Mouse (Mus musculus) midbrain, embryonic 10.5 days (tissue): ENCODE data around the gene Lypd6b. TPM values are rescaled to one million over a fixed set of nuclear protein-coding genes. Genes with fewer than 3 reads are reported as not detected.

Experiments
- DNase-seq: peaks from one replicate; pipeline ENCODE4 v3.0.0-alpha.2; 2017; ENCODE audit warnings: low spot score
- H3K27ac ChIP-seq: fragments of 300-500 bp; sonication (generic); replicated peaks from 2 replicates; pipeline ENCODE4 v1.5.1; 2016; ENCODE audit warnings: mild to moderate bottlenecking
- H3K27me3 ChIP-seq: fragments of 300-500 bp; sonication (generic); 2 replicates; pipeline ENCODE4 v1.6.1; 2016; ENCODE audit warnings: low read depth, mild to moderate bottlenecking; ENCODE audit not compliant: poor library complexity, severe bottlenecking
- H3K36me3 ChIP-seq: fragments of 300-500 bp; sonication (generic); 2 replicates; pipeline ENCODE4 v1.6.1; 2016; ENCODE audit warnings: mild to moderate bottlenecking, moderate library complexity
- H3K4me1 ChIP-seq: fragments of 300-500 bp; sonication (generic); 2 replicates; pipeline ENCODE4 v1.6.1; 2016
- H3K4me3 ChIP-seq: fragments of 300-500 bp; sonication (generic); 2 replicates; pipeline ENCODE4 v1.5.1; 2016; ENCODE audit warnings: mild to moderate bottlenecking, moderate library complexity
- H3K9me3 ChIP-seq: fragments of 300-500 bp; sonication (generic); replicated peaks from 2 replicates; pipeline ENCODE4 v1.6.1; 2016; ENCODE audit warnings: mild to moderate bottlenecking
- WGBS: fragments of 180-500 bp; shearing (Covaris S2); methylation state at CpG from one replicate; pipeline ENCODE4 v1.1.7; 2016; 5-methylcytosine and 5-hydroxymethylcytosine counted together
- polyA plus RNA-seq: library from polyadenylated mRNA; unstranded; fragments of >200 nt; fragmentation: Nextera tagmentation; extraction: Ambion mirVana; gene quantifications from 2 replicates; pipeline ENCODE4 v1.2.1, GENCODE M21; 2016

Gene Lypd6b
- polyA plus RNA-seq, 1 experiment from 2014 or later = 0.93 TPM

DNA sequence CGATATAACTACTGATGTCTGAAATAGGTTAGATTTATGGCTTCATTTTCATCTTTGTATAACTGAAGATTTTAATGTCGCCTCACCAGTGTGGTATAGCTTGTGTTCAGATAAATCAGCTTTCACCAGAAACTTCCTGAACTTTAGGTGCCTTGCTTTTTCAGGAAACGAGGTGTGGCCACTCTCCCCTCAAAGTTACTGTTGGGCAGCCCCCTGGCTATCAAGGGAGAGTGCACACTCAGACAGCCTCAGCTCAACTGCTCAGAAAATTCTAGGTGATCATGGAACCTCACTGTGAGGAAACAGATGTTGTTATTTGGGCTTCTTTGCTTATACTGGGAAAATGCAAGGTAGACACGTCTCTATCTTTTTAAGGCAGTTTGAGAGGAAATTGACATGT, 25.7 kb downstream of the Lypd6b start:
- Histone ChIP-seq H3K4me1 (peaks cover 4% of the 10 kb centered on the region; the same call in 1 of the 2 replicates), H3K36me3 (no peaks in the 10 kb centered on the region), H3K27ac (no peak overlapping the region), H3K9me3 (no peaks in the 10 kb centered on the region), H3K27me3 (no peaks in the 10 kb centered on the region; the same call in 1 of the 2 replicates), H3K4me3 (no peak overlapping the region)
- DNase-seq = no peak
- 78% methylated on average over 4 of the region's 4 CpGs for WGBS

DNA sequence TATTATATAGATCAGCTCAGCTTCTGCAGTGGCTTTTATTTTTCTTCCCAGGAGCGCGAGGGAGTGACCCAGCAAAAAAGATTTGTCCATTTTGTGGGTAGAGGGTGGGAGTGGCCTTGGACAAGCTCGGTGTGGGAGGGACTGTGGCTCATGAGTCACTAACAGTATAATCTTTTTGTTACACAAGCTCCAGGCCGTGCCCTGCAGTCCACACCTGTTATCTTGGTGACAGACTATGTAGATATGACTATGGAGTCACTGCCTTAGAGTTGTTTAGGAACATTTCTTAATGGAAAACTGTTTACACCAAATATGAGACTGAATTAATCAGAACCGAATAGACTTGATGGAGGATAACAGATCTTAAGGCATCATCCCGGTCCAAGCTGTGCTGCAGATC, 26.5 kb downstream of the Lypd6b start:
- Histone ChIP-seq H3K36me3 (no peaks in the 10 kb centered on the region), H3K27me3 (no peaks in the 10 kb centered on the region; the same call in 1 of the 2 replicates), H3K27ac (no peak overlapping the region), H3K4me1 (peaks cover 4% of the 10 kb centered on the region; the same call in 1 of the 2 replicates), H3K9me3 (no peaks in the 10 kb centered on the region), H3K4me3 (no peak overlapping the region)
- 85% methylated on average over 6 of the region's 6 CpGs for WGBS
- no peak for DNase-seq

DNA sequence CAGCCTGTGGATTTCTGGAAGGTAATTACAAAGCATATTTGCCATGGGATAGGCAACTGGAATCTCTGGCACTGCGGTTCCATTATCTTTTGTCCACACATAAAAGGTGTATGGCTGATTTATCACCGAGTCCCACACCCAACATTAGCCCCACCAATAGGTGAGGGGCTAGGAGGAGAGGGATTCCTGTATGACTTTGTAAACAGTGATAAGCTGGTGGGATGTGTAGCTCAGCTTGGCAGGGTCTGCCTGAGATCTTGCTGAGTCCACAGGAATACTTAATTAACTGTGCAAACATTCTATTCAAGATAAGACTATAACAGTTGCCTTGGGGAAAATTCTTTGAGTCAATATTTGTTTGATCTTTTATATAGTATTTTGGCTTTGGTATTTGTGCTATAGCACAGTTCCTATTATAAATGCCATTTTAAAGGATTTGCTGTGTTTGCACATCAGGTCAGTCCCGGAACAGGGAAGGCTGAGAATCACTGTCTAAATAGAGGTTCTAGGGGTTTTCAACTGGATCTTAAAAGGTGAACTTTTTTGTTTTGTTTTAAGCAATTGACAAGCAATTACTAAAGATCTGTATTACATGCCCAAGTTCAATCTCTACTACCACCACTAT, 28.3 kb downstream of the Lypd6b start:
- H3K36me3 ChIP-seq = no peaks in the 10 kb centered on the region
- H3K27ac ChIP-seq = no peak overlapping the region
- 75% methylated on average over 3 of the region's 3 CpGs for WGBS
- no peaks in the 10 kb centered on the region for H3K9me3 ChIP-seq
- H3K27me3 ChIP-seq = no peaks in the 10 kb centered on the region; the same call in 1 of the 2 replicates
- H3K4me3 ChIP-seq = no peak overlapping the region
- no peak for DNase-seq
- peaks cover 4% of the 10 kb centered on the region; the same call in 1 of the 2 replicates for H3K4me1 ChIP-seq

DNA sequence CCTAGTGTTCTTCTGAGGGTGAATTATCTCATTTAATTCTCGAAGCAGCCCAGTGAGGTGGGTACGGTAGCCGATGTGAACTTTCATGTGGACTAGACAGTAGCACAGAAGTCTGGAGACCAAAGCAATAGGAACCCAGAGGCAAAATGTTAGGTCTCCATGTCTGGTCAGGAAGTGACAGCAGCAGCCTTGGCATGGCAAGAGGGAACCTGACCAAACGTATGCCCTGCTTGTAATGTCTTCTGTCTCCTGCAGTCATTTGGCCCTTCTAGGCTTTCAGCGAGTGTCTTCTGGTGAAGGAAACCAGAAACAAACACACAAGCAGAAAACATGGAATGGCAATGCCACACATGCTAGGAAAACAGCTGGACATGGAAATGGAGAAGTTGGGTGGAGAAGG, 29.1 kb downstream of the Lypd6b start:
- no peak for DNase-seq
- H3K4me1 ChIP-seq = peaks cover 2% of the 10 kb centered on the region; the same call in 1 of the 2 replicates
- no peak overlapping the region for H3K27ac ChIP-seq
- no peaks in the 10 kb centered on the region; the same call in 1 of the 2 replicates for H3K27me3 ChIP-seq
- no peaks in the 10 kb centered on the region for H3K9me3 ChIP-seq
- WGBS = 88% methylated on average over 5 of the region's 5 CpGs
- H3K4me3 ChIP-seq = no peak overlapping the region
- no peaks in the 10 kb centered on the region for H3K36me3 ChIP-seq

DNA sequence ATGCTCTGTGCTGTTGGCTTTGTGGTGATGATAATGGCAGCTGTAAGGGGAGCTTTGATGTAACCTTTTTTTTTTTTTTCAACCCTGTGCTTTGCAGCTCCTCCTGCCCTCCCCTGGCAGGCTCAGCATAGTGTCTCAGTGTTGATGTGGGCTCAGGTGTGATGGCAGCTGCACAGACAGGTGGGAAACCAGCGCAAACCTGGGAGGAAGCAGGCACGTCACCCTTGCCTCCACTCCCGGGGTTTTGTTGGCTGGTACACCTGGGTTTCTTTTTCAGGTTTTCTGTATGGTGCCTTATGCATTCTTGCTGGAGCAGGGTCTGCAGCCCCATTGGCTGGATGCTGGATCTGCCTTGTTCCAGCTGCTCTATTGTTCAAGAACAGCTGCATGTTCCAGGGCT, 29.7 kb downstream of the Lypd6b start:
- Histone ChIP-seq H3K4me1 (no peaks in the 10 kb centered on the region), H3K27ac (no peak overlapping the region), H3K4me3 (no peak overlapping the region), H3K36me3 (no peaks in the 10 kb centered on the region), H3K9me3 (no peaks in the 10 kb centered on the region), H3K27me3 (no peaks in the 10 kb centered on the region; the same call in 1 of the 2 replicates)
- no peak for DNase-seq
- 89% methylated on average over 3 of the region's 3 CpGs for WGBS

DNA sequence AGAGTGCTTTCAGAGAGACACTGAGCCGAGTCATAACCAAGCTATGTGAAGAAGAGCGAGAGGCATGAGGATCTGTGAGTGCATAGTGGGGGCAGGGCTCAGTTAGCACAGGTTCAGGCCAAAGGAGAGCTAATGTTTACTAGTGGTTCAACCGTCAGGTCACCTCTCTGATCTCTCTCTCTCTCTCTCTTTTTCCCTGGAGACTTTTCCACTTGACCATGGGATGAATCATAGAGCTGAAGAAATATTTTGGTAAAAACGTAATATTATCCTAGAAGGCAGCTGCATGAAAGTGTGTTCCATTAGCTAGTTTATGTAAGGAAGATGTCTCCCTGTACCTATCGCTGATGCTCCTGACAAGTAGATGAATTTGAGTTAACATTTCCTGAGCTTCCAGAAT, 30.6 kb downstream of the Lypd6b start:
- H3K27me3 ChIP-seq = no peaks in the 10 kb centered on the region
- no peaks in the 10 kb centered on the region for H3K36me3 ChIP-seq
- H3K4me3 ChIP-seq = no peak overlapping the region
- no peak for DNase-seq
- H3K27ac ChIP-seq = no peak overlapping the region
- no peaks in the 10 kb centered on the region for H3K9me3 ChIP-seq
- H3K4me1 ChIP-seq = no peaks in the 10 kb centered on the region
- WGBS = 88% methylated on average over 5 of the region's 5 CpGs

DNA sequence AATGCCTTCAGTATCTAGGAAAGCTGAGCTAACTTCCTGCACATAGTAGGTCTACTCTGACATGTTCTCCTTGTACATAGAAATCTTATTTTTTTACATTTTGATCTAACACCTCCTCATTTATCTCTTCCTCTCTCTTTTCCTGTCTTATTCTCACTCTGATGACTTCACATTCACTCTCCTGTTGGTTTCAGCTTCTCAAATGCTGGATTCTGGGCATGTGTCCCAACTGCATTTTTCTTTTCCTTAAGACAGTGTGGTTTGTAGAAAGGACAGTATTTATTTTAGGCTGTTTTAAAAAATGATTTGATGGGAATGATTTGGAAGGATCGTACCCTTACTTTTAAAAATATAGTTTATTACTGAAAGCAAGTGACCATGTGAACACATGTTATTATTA, 34.8 kb downstream of the Lypd6b start:
- Histone ChIP-seq H3K4me3 (no peak overlapping the region), H3K36me3 (no peaks in the 10 kb centered on the region), H3K27me3 (no peaks in the 10 kb centered on the region), H3K9me3 (no peaks in the 10 kb centered on the region), H3K4me1 (no peaks in the 10 kb centered on the region), H3K27ac (no peak overlapping the region)
- WGBS = 92% methylated on average over 1 of the region's 1 CpGs
- no peak for DNase-seq

DNA sequence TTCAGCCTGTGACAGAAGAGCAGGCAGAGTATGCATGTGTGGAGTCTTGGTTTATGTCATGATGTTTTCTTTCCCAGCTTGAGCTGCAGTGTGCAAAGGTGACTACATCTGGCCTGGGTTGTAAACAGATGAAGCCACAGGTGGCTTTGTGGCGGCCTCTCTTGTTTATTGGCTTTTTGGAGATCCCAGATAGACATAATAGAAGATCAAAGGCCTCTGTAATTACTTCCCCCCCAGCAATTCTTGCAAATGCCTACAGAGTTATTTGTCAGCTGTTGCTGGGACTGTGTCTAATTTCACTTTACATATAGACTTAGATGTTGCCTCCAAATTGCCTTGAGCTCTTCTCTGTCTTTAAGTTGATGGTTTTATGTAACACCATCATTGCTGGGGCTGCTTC, 38.1 kb downstream of the Lypd6b start:
- no peaks in the 10 kb centered on the region for H3K4me1 ChIP-seq
- H3K4me3 ChIP-seq = no peak overlapping the region
- H3K27me3 ChIP-seq = no peaks in the 10 kb centered on the region
- no peaks in the 10 kb centered on the region for H3K9me3 ChIP-seq
- H3K27ac ChIP-seq = no peak overlapping the region
- no peak for DNase-seq
- WGBS = 41% methylated on average over 1 of the region's 1 CpGs
- no peaks in the 10 kb centered on the region for H3K36me3 ChIP-seq

DNA sequence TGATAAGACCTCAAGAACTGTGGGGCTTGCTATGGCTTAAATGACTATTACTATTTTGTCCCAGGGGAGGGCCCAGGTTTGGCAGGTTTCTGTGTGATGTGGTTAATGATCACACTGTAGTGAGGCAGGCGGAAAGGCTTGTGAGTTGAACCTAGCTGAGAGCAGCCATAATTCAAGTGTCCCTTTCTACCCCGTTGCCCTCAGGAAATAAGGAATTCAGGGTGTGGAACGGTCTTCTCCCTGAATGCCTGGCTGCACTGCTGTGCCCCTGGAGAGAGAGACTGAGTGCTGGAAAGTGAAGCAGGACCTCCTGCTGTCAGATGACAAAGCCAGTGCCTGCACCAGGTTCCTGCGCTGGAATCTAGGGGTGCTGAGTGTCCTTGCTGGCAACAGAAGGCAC, 40.3 kb downstream of the Lypd6b start:
- Histone ChIP-seq H3K4me3 (no peak overlapping the region), H3K4me1 (no peaks in the 10 kb centered on the region), H3K9me3 (no peaks in the 10 kb centered on the region), H3K36me3 (no peaks in the 10 kb centered on the region), H3K27ac (no peak overlapping the region), H3K27me3 (no peaks in the 10 kb centered on the region)
- WGBS = 46% methylated on average over 4 of the region's 4 CpGs
- no peak for DNase-seq

DNA sequence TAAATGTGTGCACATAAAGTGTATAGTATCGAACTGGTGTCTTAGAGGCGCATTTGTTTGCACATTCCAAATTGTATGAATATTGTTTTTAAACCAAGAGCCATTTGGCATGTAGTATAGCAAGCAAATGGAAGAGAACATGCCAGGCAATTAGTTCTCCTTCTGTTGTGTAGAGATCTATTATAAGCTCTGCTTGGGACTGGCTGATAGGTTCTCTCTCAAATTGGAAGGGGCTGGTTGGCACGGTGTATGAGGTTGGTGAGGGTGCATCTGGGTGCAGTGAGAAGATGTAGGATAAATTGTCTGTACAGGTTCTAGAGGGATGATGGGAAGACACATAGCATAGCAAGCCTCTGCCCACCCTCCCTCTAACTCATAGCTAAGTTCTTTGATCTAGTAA, 42.9 kb downstream of the Lypd6b start:
- H3K27ac ChIP-seq = no peak overlapping the region
- H3K4me1 ChIP-seq = no peaks in the 10 kb centered on the region
- DNase-seq = no peak
- WGBS = 96% methylated on average over 3 of the region's 3 CpGs
- no peaks in the 10 kb centered on the region for H3K36me3 ChIP-seq
- H3K27me3 ChIP-seq = no peaks in the 10 kb centered on the region
- H3K9me3 ChIP-seq = no peaks in the 10 kb centered on the region
- no peak overlapping the region for H3K4me3 ChIP-seq

DNA sequence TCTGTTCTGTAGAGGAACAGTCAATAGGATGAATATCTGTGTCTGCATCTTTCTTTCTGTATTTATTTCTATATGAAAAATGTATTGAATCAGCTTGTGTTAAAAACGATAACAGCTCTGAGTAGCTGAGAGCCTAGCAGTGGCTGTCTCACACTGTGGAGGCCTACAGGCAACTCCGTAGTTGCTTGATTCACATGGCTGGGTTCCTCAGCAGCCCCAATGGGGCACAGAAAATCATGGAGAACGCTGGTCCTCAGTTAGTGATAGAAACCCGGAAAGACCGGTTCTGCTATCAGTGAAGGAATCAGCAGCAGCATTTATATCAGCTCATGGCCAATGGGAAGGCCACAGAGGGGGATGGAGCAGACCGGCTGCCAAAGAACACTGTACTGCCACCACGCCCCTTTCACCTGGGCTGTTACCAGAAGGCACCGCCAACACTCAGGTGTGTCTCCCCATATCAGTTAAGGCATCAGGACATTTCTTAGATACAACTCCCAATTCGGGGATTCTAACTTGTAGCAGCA, 44.9 kb downstream of the Lypd6b start:
- H3K4me1 ChIP-seq = peaks cover 2% of the 10 kb centered on the region
- H3K4me3 ChIP-seq = no peak overlapping the region
- WGBS = 84% methylated on average over 9 of the region's 9 CpGs
- H3K27me3 ChIP-seq = no peaks in the 10 kb centered on the region
- H3K36me3 ChIP-seq = no peaks in the 10 kb centered on the region
- DNase-seq = no peak
- H3K9me3 ChIP-seq = no peaks in the 10 kb centered on the region
- no peak overlapping the region for H3K27ac ChIP-seq

DNA sequence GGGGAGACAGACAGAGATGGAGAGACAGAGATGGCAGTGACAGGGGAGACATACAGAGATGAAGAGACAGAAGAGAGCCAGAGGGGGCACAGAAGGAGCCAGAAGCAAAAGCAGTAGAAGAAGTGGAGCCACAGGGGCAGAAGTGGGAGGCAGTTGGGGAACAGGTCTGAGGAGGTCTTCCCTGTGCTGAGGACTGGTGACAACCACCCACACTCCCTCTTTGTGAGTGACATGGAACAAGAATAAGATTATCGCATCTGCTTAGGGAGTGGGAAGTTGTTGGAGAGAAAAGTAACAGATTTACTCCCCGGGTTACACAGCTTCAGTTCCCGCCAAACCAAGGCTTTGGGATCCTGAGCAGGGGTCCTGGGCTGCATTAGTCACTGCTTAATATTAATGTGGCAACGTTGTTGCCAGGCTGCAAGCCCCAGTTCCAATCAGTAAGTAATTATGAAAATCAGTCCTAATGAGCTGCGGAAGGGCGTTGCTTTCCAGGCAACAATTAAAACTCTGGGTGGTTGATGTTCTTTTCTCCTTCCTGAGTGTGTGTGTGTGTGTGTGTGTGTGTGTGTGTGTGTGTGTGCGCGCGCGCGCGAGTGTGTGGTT, 50.1 kb downstream of the Lypd6b start:
- H3K27ac ChIP-seq = no peak overlapping the region
- WGBS = 73% methylated on average over 11 of the region's 12 CpGs

DNA sequence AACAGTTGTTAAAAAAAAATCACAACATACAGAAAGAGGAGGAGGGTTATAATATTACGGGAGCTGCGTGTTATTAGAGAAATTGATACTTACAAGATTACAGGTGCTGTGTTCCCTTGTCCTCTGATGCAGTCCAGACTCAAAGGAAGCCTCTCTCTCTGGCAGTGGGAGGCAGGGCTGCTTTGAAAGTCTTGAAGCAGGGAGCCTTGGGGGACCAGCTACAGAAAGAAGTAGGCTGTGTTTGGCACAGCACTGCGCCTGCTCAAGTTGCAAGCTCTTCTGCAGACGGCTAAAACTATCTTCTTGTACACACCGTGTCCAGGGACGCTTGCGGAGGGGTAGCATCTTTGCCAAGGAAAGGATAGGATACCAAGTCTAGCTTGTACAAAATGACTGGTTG, 51.1 kb downstream of the Lypd6b start:
- Histone ChIP-seq H3K4me1 (peaks cover 11% of the 10 kb centered on the region), H3K36me3 (no peaks in the 10 kb centered on the region), H3K9me3 (no peaks in the 10 kb centered on the region), H3K27me3 (no peaks in the 10 kb centered on the region), H3K27ac (no peak overlapping the region), H3K4me3 (no peak overlapping the region)
- WGBS = 75% methylated on average over 7 of the region's 7 CpGs
- no peak for DNase-seq

More for the DNA sequence above, 50.1 kb downstream of the Lypd6b start:
- H3K9me3 ChIP-seq = no peaks in the 10 kb centered on the region
- no peaks in the 10 kb centered on the region for H3K27me3 ChIP-seq
- H3K36me3 ChIP-seq = no peaks in the 10 kb centered on the region
- peaks cover 11% of the 10 kb centered on the region for H3K4me1 ChIP-seq
- no peak for DNase-seq
- no peak overlapping the region for H3K4me3 ChIP-seq
